Mouse (Mus musculus) embryonic facial prominence, embryonic 10.5 days (tissue): ENCODE data around the gene Fam198b. TPM values are rescaled to one million over a fixed set of nuclear protein-coding genes. Genes with fewer than 3 reads are reported as not detected.

Source experiments
- polyA plus RNA-seq: library from polyadenylated mRNA; unstranded; fragments of >200 nt; fragmentation: Nextera tagmentation; extraction: Ambion mirVana; gene quantifications from 2 replicates; pipeline ENCODE4 v1.2.1, GENCODE M21; 2016

Gene Fam198b
- polyA plus RNA-seq, 1 experiment from 2014 or later = 2.5 TPM

Other genes starting within 250 kb of the Fam198b start
- gene Rxfp1, start 146.7 kb upstream of the Fam198b start, polyA plus RNA-seq = 0.04 and 0.15 TPM in 2 replicates
- 3.7 and 3.9 TPM in 2 replicates for gene Tmem144, start 31.8 kb upstream of the Fam198b start, polyA plus RNA-seq